Mouse (Mus musculus): ENCODE measurements at regions not wholly inside any gene's neighbourhood (a gene's known extent, or its start where the extent isn't known, plus 50 kb on each side); places are given as distances from the start of the nearest gene placed in this dataset.

- DNase-seq: no peak
Observed at GRCm38 (mm10) chr9:34323571-34323970, 162.1 kb upstream of the Kirrel3 start.

- no peak for DNase-seq
Observed at GRCm38 (mm10) chr9:34328723-34329122, 157.0 kb upstream of the Kirrel3 start.

GRCm38 (mm10) chr9:34334112-34334511 lies 151.6 kb upstream of the Kirrel3 start:
- no peak for DNase-seq

- no peak for DNase-seq
Observed at GRCm38 (mm10) chr9:34334555-34335468, 150.9 kb upstream of the Kirrel3 start.

- DNase-seq: no peak
Observed at GRCm38 (mm10) chr9:34348442-34348841, 137.3 kb upstream of the Kirrel3 start.

- no peak for DNase-seq
Observed at GRCm38 (mm10) chr9:34349997-34350396, 135.7 kb upstream of the Kirrel3 start.

- no peak for DNase-seq
Observed at GRCm38 (mm10) chr9:34353744-34354143, 131.9 kb upstream of the Kirrel3 start.

- DNase-seq: no peak
Observed at GRCm38 (mm10) chr9:34354723-34355316, 130.9 kb upstream of the Kirrel3 start.

GRCm38 (mm10) chr9:34370686-34371398 lies 114.9 kb upstream of the Kirrel3 start:
- no peak for DNase-seq

GRCm38 (mm10) chr9:34375187-34375586 lies 110.5 kb upstream of the Kirrel3 start:
- peak; percentile 33 to 41 for DNase-seq

GRCm38 (mm10) chr9:34380008-34380407 lies 105.7 kb upstream of the Kirrel3 start:
- no peak for DNase-seq

GRCm38 (mm10) chr9:34381601-34382000 lies 104.1 kb upstream of the Kirrel3 start:
- DNase-seq: peak in 1 of 2 experiments; percentile 39

GRCm38 (mm10) chr9:34382208-34382607 lies 103.5 kb upstream of the Kirrel3 start:
- no peak for DNase-seq

GRCm38 (mm10) chr9:34386071-34386470 lies 99.6 kb upstream of the Kirrel3 start:
- DNase-seq: peak; percentile 51 to 59

GRCm38 (mm10) chr9:34393042-34393441 lies 92.7 kb upstream of the Kirrel3 start:
- no peak for DNase-seq

- DNase-seq: no peak
Observed at GRCm38 (mm10) chr9:34395839-34396804, 89.6 kb upstream of the Kirrel3 start.

- no peak for DNase-seq
Observed at GRCm38 (mm10) chr9:34411699-34412098, 74.0 kb upstream of the Kirrel3 start.

- no peak for DNase-seq
Observed at GRCm38 (mm10) chr9:34416153-34416552, 69.5 kb upstream of the Kirrel3 start.

- no peak for DNase-seq
Observed at GRCm38 (mm10) chr9:34418100-34418499, 67.6 kb upstream of the Kirrel3 start.

GRCm38 (mm10) chr9:34421956-34422355 lies 63.7 kb upstream of the Kirrel3 start:
- no peak for DNase-seq

- DNase-seq: no peak
Observed at GRCm38 (mm10) chr9:34423062-34423461, 62.6 kb upstream of the Kirrel3 start.

- DNase-seq: no peak
Observed at GRCm38 (mm10) chr9:34426589-34426988, 59.1 kb upstream of the Kirrel3 start.
